Mouse (Mus musculus) spleen, adult 12 weeks (tissue): ENCODE measurements around the gene Rgs10.
"Not testable (repeated sequence)": the region's sequence is repeated elsewhere in the genome, so short reads cannot be mapped to it uniquely, and the experiment has no call there.

Experiments
- DNase-seq: peaks from one replicate; pipeline ENCODE4 v3.0.0; 2022; ENCODE audit warnings: low spot score

Rgs10 gene

GRCm38 (mm10) chr7:128344928-128345653, 73.5 kb downstream of the Rgs10 start:
- peak; percentile 32 for DNase-seq

GRCm38 (mm10) chr7:128344488-128344887, 74.1 kb downstream of the Rgs10 start:
- no peak for DNase-seq

- DNase-seq, result not testable (repeated sequence)
Measured at GRCm38 (mm10) chr7:128342691-128343090, 75.9 kb downstream of the Rgs10 start.

GRCm38 (mm10) chr7:128340321-128340720, 78.2 kb downstream of the Rgs10 start:
- DNase-seq, result not testable (repeated sequence)

GRCm38 (mm10) chr7:128332896-128333295, 85.7 kb downstream of the Rgs10 start:
- peak; percentile 12 for DNase-seq

GRCm38 (mm10) chr7:128330981-128331380, 87.6 kb downstream of the Rgs10 start:
- no peak for DNase-seq

- no peak for DNase-seq
Measured at GRCm38 (mm10) chr7:128324977-128325376, 93.6 kb downstream of the Rgs10 start.
